Mouse (Mus musculus): ENCODE data around the gene Tecr. TPM values are rescaled to one million over a fixed set of nuclear protein-coding genes. Genes with fewer than 3 reads are reported as not detected.

Tecr gene
- total and polyA plus RNA-seq, 3 experiments: 445 to 935 (median 505) TPM

DNA sequence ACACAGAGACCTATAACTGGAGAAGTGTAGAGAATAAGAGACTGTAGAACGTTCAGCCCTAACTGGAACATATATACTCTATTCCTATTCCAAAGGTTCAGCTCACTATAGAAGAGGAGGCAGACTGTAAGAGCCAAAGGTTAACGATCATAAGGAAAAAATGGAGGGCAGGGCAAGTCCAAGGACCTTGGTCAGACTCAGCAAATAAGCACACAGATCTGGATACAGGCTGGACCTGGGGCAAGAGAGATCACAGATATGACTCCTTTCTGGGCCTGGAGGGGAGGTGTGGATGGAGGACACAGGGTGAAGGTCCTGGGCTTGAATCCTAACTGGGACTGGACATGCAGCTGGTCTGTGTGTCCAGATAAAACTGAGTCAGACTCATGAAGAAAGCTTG lies 73.0 kb downstream of the Tecr start:
- TF ChIP-seq CTCF (IDR thresholded peaks at IDR 0.05) (no peak), POLR2A (IDR thresholded peaks at IDR 0.05; ENCODE audit: insufficient read depth, low read depth, low read length) (no peak), EP300 (IDR thresholded peaks at IDR 0.05; ENCODE audit: insufficient read depth, low read depth, low read length) (no peak)
- Histone ChIP-seq H3K27me3 (ENCODE audit: control insufficient read depth, insufficient read depth, low read length) (no peaks in the 10 kb centered on the region), H3K79me2 (replicated peaks; ENCODE audit: control insufficient read depth, insufficient read depth, low read length) (no peaks in the 10 kb centered on the region), H3K4me3 (no peak overlapping the region), H3K27ac (no peak overlapping the region), H3K9ac (ENCODE audit: low read depth, low read length) (no peak overlapping the region), H3K4me1 (ENCODE audit: control insufficient read depth, insufficient read depth, low read length) (no peaks in the 10 kb centered on the region), H3K36me3 (ENCODE audit: control insufficient read depth, insufficient read depth, low read length) (no peaks in the 10 kb centered on the region)
- intact Hi-C loops (cut with DNase I): no loop called here
- no peak for DNase-seq
- 79% methylated on average over 2 of the region's 2 CpGs for WGBS

Other genes starting within 250 kb of the Tecr start
- gene Clgn, start 218.1 kb downstream of the Tecr start, total RNA-seq (2021): not detected
- gene Clgn, start 218.1 kb downstream of the Tecr start, polyA plus RNA-seq (2012; rRNA removed): 0.08 and 0.12 TPM in 2 replicates
- 10 to 100 TPM; 52.3 TPM for gene Scoc, start 149.6 kb downstream of the Tecr start, total RNA-seq (2021)
- gene Scoc, start 149.6 kb downstream of the Tecr start, polyA plus RNA-seq (2012; rRNA removed): 14.0 and 25.9 TPM in 2 replicates
- not detected for gene Olfr370, start 72.2 kb downstream of the Tecr start, total RNA-seq (2021)
- not detected in 2 replicates for gene Olfr370, start 72.2 kb downstream of the Tecr start, polyA plus RNA-seq (2012; rRNA removed)
- gene Ndufb7, start 41.3 kb downstream of the Tecr start, total RNA-seq (2021): 100 to 1,000 TPM; 620 to 733 TPM
- 1,081 and 1,159 TPM in 2 replicates for gene Ndufb7, start 41.3 kb downstream of the Tecr start, polyA plus RNA-seq (2012; rRNA removed)
- 10 to 100 TPM; 11.3 to 16.8 TPM for gene Dnajb1, start 222 bp upstream of the Tecr start, total RNA-seq (2021)
- 13.4 and 17.4 TPM in 2 replicates for gene Dnajb1, start 222 bp upstream of the Tecr start, polyA plus RNA-seq (2012; rRNA removed)
- 10 to 100 TPM; 23.8 to 25.6 TPM for gene Gipc1, start 44.7 kb upstream of the Tecr start, total RNA-seq (2021)
- 22.3 and 27.7 TPM in 2 replicates for gene Gipc1, start 44.7 kb upstream of the Tecr start, polyA plus RNA-seq (2012; rRNA removed)
- gene Ptger1, start 58.7 kb upstream of the Tecr start, total RNA-seq (2021): under 1 TPM; 0.37 to 0.39 TPM
- gene Ptger1, start 58.7 kb upstream of the Tecr start, polyA plus RNA-seq (2012; rRNA removed): 0.41 and 0.79 TPM in 2 replicates
- gene Pkn1, start 91.2 kb upstream of the Tecr start, total RNA-seq (2021): 10 to 100 TPM; 51.1 to 55.6 TPM
- 53.7 and 59.5 TPM in 2 replicates for gene Pkn1, start 91.2 kb upstream of the Tecr start, polyA plus RNA-seq (2012; rRNA removed)
- 10 to 100 TPM; 15.7 to 17.7 TPM for gene Ddx39, start 107.2 kb upstream of the Tecr start, total RNA-seq (2021)
- gene Ddx39, start 107.2 kb upstream of the Tecr start, polyA plus RNA-seq (2012; rRNA removed): 18.0 and 27.3 TPM in 2 replicates
- 10 to 100 TPM; 44.6 to 46.4 TPM for gene Adgre5, start 133.4 kb upstream of the Tecr start, total RNA-seq (2021)
- 73.1 and 73.9 TPM in 2 replicates for gene Adgre5, start 133.4 kb upstream of the Tecr start, polyA plus RNA-seq (2012; rRNA removed)

All from heart, adult 2 months (tissue).